Mouse (Mus musculus): ENCODE results near the gene Upk3bl.
"Not testable (repeated sequence)": the region's sequence is repeated elsewhere in the genome, so short reads cannot be mapped to it uniquely, and the experiment has no call there.

The Upk3bl gene

DNA sequence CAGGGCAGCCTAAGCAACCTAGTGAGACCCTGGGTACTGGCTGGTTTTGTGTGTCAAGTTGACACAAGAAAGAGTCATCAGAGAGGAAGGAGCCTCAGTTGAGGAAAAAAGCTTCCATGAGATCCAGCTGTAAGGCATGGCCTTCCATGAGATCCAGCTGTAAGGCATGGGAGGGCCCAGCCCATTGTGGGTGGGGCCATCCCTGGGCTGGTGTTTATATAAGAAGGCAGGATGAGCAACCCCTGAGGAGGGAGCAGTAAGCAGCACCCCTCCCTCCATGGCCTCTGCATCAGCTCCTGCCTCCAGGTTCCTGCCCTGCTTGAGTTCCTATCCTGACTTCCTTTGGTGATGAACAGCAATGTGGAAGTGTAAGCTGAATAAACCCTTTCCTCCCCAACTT lies 5.8 kb upstream of the Upk3bl start:
- DNase-seq: not testable (repeated sequence)

DNA sequence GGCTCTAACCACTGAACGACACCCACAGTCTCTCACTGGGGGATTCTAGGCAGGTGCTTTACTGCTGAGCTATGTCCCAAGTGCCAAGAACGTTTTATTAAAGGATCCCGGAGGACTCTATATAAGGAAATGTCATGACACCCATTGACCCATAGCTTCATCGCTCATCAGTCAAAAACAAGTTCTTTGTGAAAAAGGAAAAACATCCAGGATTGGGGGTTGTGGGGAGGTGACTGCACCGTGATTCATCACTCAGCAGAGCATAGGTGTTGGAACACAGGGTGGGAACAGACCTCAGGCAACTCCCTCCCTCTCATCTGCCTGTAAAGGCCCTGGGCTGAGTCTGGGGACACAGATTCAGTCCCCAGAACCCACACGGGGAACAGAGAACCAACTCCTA lies 4.4 kb upstream of the Upk3bl start:
- DNase-seq: no peak

DNA sequence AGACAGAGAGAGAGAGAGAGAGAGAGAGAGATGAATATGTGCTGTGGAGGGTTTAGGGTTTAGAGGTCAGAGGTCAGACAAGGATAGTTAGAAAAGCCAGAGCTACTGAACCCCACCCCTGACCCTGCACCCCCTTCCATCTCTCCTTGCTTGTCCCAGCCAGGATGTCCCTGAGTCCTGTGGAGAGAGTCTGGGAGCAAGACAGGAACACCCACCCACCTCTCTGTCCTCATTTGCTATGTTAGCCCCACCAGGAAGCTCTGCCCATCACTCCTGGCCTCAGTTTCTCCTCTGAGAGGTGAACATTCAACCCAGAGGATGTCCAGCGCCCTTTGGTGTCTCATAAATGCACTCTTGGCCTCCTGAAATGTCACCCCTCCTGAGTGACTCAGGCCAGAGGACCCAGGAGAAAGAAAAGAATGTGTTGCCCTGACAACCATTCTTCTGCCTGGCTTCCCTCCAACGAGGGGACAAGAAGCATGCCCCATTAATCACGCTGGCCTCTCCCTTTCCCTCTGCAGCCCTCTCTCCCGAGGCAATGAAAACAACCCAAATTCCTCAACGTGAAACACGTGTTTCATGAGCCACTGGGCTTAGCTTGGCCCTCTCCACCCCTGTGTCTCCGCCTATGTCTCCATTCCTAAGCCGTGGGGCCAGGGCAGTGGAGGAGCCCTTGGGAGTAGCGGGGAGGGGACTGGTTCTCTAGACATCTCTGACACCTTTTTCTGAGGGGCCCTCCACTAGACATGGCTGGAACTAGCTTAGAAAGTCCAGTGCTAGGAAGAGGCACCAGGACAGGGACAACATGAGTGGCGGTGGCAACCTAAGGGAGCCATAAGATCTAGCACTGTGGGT lies 2.8 kb upstream of the Upk3bl start:
- DNase-seq: no peak

DNA sequence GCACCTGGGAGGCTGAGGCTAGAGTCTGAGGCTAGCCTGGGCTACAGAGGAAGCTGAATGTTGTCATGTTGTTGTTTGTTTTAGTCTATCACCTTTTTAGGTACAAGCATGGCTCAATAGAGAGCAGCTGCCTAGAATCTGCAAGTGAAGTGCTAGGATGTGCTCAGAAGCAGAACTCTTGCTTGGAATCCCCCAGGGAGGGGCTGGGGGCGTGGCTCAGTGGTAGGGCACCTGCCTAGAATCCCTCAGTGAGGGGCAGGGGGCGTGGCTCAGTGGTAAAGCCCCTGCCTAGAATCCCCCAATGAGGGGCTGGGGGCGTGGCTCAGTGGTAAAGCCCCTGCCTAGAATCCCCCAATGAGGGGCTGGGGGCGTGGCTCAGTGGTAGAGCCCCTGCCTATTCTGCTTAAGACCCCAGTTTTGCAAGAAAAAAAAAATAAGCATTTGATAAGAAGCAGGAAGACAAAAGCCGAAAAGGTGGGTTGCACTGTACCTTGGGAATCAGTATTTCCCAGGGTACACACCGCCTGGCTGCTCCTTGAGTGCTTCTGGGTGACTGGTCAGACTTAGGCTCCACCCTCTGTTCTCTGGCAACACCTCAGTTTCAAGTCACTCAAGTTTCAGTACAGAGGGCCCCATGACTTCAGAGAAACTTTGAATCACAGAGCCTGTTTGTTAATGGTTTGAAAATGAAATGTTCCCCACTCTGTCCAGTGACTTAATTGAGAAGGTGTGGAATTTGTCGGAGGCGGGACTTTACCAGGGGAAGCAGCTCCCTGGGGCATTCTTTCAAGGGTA lies 1.2 kb upstream of the Upk3bl start:
- no peak for DNase-seq

DNA sequence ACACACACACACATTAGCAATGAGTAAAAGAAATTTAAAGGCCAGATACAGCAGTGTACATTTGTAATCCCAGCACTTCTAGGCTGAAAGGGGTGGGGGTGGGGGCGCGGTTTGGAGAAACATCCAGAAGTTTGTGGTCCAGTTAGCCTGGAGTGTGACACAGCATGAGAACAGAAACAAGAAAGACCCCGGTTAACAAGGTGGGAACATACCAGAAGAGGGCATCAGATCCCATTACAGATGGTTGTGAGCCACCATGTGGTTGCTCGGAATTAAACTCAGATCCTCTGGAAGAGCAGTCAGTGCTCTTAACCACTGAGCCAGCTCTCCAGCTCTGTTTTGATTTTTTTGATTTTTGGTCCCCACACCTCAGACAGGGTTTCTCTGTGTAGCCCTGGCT lies 1.8 kb downstream of the Upk3bl start:
- no peak for DNase-seq

DNA sequence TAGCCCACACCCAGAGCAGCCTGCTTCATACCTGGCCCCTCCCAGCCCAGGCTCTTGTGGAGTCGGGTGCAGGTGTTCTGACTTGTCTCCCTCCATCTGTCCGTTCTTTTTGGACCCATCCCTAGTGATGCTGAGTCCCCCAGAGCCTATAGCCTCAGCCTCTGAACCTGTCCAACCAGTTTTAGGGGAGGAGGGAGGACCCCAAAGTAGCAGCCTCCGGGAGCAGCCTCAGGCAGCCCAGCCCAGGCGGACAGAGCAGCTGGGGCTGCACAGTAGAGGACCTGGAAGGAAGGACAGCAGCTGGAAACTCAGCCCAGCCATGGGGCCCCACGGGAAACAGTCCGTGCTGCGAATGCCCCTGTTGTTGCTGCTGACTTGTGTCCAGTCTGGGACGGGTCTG lies 2.8 kb downstream of the Upk3bl start:
- DNase-seq: no peak

DNA sequence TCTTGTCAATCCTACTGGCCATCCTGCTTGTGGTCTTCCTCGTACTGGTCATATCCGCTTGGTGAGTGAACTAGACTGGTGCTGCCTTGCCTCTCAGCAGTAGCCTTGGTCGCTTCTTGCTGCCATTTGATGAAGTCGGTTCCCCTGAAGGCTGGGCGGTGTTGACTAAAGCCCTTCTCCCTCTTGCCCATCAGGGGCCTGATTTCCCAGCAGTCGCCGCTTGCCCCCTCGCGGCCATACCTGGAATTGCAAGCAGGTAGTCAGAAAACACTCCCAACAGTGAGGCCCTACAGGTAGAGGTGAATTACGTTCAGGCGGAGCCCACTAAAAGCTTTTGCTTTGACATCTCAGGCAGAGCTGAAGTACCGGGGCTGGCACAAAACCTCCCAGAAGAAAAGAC lies 7.3 kb downstream of the Upk3bl start:
- peak; percentile 43 for DNase-seq

DNA sequence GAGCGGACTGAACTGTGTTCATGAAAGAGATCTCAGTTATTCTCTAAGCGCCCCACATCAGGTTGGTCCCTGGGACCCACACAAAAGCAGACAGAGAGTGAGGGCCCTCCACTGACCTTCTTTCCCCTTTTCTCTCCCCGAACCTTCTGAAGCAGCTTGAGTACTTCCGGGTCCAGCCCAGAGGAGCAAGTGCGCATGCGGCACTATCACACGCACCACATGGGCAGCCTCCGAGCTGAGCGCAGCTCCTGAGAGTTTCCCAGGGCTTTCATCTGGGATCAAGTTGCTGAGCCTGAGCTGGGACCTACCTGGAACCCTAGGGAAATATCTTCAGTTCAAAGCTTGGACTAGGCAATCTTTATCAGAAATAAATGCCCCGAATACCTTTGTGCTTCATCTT lies 9.6 kb downstream of the Upk3bl start:
- DNase-seq: no peak

DNA sequence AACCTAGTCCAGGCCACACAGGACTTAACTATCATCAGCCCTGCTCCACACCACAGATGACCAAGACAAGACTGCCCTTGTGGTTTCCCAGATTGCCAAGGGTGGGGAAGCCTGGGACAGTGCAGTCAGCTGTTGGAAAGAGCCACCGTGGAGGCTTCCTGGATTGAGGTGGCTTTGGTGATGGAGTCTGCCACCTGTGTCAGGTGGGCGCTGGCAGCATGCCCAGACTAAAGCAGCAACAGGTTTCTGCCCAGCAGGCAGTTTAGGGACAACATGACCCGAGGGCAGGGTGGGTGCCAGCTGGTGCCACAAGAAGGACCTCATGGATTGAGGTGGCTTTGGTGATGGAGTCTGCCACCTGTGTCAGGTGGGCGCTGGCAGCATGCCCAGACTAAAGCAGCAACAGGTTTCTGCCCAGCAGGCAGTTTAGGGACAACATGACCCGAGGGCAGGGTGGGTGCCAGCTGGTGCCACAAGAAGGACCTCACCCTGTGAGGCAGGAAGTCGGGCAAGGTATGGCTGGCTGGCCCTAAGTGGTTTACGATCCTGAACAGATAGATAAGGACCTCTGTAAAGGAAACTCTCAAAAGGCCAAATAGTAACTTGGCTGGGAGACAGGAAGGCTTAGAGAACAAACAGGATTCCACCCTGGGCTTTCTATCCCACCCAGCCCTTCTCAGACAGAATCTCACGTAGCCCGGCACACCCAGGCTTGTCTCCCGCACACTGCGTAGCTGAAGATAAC lies 12.3 kb downstream of the Upk3bl start:
- DNase-seq: not testable (repeated sequence)

DNA sequence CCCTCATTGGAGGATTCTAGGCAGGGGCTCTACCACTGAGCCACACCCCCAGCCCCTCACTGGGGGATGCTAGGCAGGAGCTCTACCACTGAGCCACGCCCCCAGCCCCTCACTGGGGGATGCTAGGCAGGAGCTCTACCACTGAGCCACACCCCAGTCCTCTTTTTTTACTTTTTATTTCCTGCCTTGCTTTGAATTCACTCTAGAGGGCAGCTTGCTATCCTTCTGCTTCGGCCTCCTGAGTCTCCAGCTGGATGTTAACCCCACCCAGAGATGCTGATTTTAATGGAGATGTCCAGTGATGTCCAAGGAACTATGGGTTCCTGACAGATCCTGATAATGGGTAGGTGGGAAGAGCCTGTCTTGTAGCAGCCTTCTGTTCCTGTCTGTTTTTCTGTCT lies 15.1 kb downstream of the Upk3bl start:
- no peak for DNase-seq

DNA sequence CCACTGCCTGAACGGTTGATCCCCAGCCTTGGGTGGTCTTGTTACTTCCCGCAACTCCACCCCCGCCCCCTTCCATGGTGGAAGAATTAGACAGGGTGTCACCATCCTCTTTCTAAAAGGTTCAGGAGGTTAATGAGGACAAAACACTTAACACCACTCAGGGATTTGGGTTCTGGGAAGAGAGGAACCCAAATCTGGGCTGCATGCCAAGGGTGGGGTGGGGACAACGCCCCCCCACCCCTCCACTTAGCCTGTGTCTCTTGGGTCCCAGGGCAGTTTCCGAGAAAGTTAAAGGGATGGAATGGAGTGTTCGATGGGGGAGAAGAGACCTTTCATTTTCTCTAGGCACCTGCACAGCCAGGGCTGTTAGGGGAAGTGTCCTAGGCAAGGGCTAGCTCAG lies 18.8 kb downstream of the Upk3bl start:
- DNase-seq: no peak

DNA sequence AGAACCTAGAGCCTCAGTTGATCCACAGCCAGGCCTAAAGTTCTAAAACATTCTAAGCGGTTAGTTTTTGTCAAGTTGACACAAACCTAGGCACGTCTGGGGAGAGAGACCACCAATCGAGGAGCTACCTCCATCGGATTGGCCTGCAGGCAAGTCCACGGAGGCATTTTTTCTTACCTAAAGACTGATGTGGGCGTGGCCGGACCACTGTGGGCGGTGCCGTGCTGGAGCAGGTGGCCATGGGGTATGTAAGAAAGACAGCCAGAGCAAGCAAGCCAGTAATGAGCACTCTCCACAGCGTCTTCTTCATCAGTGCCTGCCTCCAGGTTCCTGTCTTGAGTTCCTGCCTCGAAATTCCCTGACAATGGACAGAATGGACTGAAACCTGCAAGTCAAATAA lies 19.2 kb downstream of the Upk3bl start:
- no peak for DNase-seq

DNA sequence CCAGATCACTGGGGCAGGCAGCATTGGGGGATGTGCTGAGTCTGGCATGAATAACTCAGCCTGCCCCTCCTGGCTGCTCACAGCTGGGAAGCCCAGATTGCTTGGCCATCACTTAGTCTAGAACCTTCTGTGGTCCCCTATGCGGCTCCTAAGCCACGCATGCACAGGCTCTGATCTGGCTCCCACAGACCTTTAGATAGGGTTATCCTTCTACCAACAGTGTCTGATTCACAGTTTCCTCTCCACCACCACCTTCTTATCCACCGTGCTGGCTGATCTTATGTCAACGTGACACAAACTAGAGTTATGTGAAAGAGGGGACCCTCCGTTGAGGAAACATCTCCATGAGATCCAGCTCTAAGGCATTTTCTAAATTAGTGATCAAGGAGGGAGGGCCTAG lies 20.8 kb downstream of the Upk3bl start:
- DNase-seq: no peak

DNA sequence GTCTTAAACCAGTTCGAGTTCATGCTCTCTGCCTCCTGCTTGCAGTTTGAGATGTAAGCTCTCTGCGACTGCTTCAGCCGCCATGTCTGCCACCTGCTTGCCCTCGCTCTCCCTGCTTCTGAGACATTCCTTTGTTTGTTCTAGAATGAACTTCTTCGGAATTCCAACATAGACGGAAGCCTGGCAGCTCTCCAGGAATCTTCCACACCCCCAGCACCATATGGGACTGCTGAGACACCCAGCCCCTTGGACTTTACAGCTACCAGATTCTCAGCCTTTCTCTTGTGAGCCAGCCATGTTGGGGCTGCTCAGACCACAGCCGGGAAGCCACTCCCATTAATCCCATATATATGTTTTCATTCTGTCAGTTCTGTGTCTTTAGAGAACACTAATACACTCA lies 22.0 kb downstream of the Upk3bl start:
- DNase-seq: no peak

DNA sequence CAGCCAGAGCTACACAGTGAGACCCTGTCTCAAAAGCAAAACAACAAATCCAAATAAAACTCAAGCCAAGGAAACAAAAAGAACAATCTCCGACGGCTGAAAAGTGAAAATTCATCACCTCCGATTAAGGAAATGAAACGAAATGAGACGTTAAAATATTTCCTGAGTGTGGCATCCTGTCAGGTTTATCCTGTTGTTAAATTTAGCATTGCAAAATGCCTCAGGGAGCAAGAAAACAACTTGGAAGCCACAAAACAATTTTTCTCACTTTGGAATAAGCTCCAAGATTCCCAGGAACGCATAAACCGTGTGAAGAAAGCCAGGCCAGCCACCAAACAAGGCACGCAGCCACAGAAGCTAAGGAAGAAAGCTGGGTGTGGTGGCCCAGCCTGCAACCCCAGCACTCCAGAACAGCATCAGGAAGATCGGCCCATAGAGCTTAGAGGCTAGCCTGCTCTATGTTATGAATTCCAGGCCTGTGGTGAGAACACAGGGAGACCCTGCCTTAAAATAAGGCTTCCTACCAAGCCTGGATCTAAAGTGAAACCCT lies 22.8 kb downstream of the Upk3bl start:
- no peak for DNase-seq

DNA sequence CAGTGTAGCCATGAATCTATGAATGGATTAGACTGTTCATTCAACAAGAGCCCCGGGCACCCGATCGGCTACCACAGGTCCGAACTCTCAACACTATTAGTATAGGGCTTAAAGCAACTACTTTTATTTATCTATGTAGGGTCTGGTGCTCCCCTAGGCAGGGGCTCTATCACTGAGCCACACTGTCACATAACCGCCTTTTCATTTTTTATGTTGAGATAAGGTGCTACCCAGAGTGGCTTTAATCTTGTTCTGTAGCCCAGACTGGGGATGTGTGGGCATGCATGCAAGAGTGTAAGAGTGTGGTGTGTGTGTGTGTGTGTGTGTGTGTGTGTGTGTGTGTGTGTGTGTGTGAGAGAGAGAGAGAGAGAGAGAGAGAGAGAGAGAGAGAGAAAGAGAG lies 23.8 kb downstream of the Upk3bl start:
- no peak for DNase-seq

DNA sequence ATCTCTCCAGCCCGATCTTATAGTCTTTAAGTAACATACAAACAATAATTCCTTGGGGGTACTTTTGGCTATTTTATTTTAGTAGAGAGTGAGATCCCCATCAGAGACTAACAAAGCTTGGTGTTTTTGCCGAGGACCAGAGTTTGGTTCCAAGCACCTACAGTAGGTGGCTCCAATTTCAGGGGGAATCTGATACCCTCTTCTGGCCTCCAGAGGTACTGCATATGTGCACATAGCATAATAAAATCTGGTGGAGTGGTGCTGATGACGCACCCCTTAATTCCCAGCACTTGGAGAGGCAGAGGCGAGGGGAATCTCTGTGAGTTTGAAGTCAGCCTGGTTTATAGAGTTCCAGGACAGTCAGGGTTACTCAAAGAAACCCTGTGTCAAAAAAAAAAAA lies 28.1 kb downstream of the Upk3bl start:
- no peak for DNase-seq

DNA sequence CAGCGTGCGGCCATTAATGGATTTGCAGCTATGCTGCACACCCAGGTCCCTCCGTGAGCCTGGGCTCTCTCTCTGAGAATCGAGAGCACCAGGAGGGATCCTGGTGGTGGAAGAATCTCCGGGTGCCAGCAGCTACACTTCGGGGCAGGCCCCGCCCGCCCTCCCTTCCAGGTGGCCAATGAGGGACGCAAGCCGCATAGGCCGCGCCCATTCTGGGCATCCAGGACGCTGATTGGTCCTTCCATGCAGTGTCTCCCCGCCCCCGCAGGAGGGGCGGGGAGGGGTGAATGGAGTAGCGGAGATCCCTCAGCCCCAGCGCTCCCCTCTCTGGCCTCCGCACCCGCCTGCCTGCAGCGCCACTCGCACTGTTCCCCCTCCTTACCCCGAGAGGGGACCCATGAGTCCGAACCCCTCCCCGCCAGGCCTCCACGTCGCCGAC lies 29.4 kb downstream of the Upk3bl start, which contains the start of gene Rasa4:
Gene Rasa4 (plus strand): TSS at position 248 of the 439 bp plus-strand sequence.
- DNase-seq: peak; percentile 92 to 95

DNA sequence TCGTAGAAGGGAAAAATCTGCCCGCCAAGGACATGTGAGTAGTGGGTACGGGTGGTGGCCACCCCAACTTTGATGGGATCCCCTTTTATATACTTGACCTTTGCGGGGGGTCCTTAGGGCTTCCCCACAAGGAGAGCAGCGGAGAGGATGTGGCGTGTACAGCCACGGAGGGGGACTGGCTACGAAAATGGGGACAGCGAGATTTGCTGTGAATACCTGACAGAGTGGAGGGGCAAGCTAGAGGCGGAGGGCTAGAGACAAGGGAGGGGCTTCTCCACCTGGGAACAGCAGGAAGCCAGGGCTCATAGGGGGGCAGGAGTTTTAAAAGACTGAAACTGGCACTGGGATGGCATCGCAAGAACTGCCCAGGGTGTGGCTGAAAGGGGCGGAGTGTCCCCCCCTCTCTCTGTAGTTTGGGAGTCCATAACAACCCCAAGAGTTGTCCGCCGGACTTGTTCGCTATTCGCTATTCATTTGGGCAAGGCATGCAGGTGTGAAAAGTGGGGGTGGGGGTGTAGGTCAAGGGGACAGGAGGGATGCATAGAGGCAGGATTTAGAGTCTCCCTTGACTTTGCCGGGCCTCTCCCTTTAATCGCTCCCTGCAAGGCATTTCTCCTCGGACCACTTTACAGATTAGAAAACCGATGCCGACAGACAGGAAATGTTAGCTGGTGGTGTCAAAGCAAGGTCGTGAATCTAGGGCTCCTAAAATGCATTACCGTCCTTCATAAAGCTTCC lies 30.0 kb downstream of the Upk3bl start:
- peak in 1 of 2 experiments; percentile 14 for DNase-seq

DNA sequence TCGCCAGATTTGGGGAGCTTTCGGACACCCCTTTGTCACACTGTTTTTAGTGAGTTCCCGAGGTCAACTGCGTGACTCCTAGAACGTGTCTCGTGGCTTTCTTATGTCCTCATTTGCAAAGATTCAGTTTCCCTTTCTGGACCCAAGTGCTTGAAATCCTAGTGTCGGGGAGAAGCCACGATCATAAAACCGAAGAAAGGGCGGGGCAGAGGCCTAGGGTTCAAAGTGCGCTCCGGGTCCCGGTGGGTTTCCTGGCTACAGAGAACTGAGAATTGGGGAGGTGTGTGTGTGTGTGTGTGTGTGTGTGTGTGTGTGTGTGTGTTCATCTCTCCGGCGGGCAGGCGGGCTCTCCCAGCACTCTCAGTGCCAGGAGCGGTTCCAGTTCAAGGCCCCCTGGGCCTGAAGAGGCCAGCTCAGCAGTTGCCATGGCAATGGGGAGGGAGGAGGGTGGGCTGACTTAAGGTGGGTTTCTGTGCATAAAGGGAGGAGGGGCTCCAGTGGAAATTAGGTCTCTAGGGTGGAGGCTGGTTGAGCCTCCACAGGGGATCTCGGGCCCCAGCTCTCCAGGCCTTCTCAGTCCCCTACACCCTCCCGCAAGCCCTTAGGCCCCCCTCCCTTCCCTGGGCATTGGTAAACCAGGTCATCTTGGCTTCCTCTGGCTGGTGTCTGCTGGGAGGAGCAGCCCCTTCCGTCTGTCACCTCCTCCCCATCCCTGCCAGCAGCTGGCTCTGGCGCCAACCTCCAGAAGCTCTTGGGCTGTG lies 30.8 kb downstream of the Upk3bl start:
- peak; percentile 26 to 46 for DNase-seq

DNA sequence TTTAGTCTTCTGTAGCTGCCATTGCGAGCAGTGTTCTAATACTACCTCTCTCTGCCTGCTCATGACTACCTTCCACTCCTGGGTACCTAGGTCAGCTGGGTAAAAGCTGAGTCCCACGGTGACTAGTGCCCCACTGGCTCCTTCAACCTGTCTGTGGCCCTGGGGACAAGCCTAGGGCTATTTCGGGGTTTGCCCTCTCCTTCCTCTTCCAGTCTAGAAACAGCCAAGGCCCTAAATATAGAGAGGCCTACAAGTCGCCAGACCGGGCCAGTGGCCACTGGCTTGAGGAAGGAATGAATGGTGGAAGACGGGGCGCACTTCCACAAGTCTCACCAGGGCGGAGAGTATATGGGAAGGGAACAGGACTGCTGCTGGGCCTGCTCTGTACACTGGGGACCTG lies 32.0 kb downstream of the Upk3bl start:
- no peak for DNase-seq

Measured in thymus, adult 18-20 months (tissue).